Mouse (Mus musculus) liver, embryonic 12.5 days (tissue): Measurements from ENCODE around the gene Ntrk2. TPM values are rescaled to one million over a fixed set of nuclear protein-coding genes. Genes with fewer than 3 reads are reported as not detected.

Source experiments
- ATAC-seq: fragments of 200-750 bp; cut with Nextera tagmentation; 2 replicates; pipeline ENCODE4 v1.8.0; 2017; ENCODE audit warnings: moderate number of reproducible peaks, mild to moderate bottlenecking, moderate library complexity
- H3K27ac ChIP-seq: fragments of 300-500 bp; sonication (generic); 2 replicates; pipeline ENCODE4 v1.5.1; 2016; ENCODE audit warnings: mild to moderate bottlenecking
- H3K27me3 ChIP-seq: fragments of 300-500 bp; sonication (generic); replicated peaks from 2 replicates; pipeline ENCODE4 v1.6.1; 2016; ENCODE audit warnings: mild to moderate bottlenecking, moderate library complexity
- H3K36me3 ChIP-seq: fragments of 300-500 bp; sonication (generic); 2 replicates; pipeline ENCODE4 v1.6.1; 2016; ENCODE audit warnings: mild to moderate bottlenecking, moderate library complexity
- H3K4me1 ChIP-seq: fragments of 300-500 bp; sonication (generic); 2 replicates; pipeline ENCODE4 v1.6.1; 2016
- H3K4me2 ChIP-seq: fragments of 300-500 bp; sonication (generic); 2 replicates; pipeline ENCODE4 v1.6.1; 2016; ENCODE audit warnings: mild to moderate bottlenecking, moderate library complexity
- H3K4me3 ChIP-seq: fragments of 300-500 bp; sonication (generic); 2 replicates; pipeline ENCODE4 v1.5.1; 2016; ENCODE audit warnings: mild to moderate bottlenecking, moderate library complexity
- H3K9ac ChIP-seq: fragments of 300-500 bp; sonication (generic); 2 replicates; pipeline ENCODE4 v1.6.1; 2016; ENCODE audit warnings: mild to moderate bottlenecking, moderate library complexity
- H3K9me3 ChIP-seq: fragments of 300-500 bp; sonication (generic); replicated peaks from 2 replicates; pipeline ENCODE4 v1.6.1; 2016; ENCODE audit warnings: mild to moderate bottlenecking, moderate library complexity
- WGBS: fragments of 180-500 bp; shearing (Covaris S2); methylation state at CpG from one replicate; pipeline ENCODE4 v1.1.7; 2016; ENCODE audit not compliant: insufficient replicate concordance; 5-methylcytosine and 5-hydroxymethylcytosine counted together
- polyA plus RNA-seq: library from polyadenylated mRNA; unstranded; fragments of >200 nt; fragmentation: Nextera tagmentation; extraction: Ambion mirVana; gene quantifications from 2 replicates; pipeline ENCODE4 v1.2.1, GENCODE M21; 2016

The Ntrk2 gene
- polyA plus RNA-seq, 1 experiment from 2014 or later: 0.20 TPM

DNA sequence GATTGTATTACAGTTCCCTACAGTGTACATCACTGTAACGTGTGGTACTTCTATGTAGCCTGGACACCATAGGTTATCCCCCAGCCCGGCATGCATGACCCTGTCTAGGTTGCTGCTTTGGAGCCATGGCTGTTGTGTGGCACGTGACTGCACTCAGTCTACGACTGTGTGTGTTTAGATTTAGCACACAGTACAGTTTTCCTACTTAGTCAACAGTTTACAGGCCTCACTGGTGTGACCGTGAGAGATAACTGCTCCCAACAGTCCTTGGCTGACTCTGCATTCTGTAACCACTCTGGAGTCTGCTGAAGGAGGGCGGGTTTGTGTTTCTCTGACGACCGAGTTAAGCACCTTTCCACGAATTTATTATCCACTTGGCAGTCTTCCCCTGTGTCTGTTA is 370.1 kb downstream of the Ntrk2 start:
- no peak overlapping the region for H3K27ac ChIP-seq
- H3K4me3 ChIP-seq: no peak overlapping the region
- no peaks in the 10 kb centered on the region for H3K4me1 ChIP-seq
- no peak overlapping the region for H3K4me2 ChIP-seq
- 52% methylated on average over 9 of the region's 9 CpGs for WGBS
- no peak overlapping the region for H3K9ac ChIP-seq
- ATAC-seq: no peak
- no peaks in the 10 kb centered on the region for H3K27me3 ChIP-seq
- no peaks in the 10 kb centered on the region for H3K9me3 ChIP-seq
- no peaks in the 10 kb centered on the region for H3K36me3 ChIP-seq

DNA sequence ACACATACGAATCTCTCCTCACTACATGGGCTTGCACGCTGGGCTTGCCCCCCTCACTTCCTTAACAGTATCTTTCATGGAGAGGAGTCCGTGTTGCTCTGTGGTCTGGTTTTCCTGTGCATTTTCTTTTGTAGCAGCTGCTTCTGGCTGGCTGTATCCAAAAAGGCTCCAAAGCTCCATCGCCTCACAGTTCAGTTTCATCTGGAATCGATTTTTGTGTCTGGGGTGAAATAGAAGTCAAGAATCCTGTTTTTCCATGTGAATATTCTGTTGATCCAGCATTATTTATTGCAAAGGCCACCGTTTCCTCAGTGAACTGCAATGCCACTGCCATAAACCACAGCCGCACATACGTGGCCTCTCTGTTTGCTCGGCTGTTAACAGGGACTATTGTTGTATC is 370.6 kb downstream of the Ntrk2 start:
- no peak overlapping the region for H3K9ac ChIP-seq
- 57% methylated on average over 9 of the region's 9 CpGs for WGBS
- ATAC-seq: no peak

DNA sequence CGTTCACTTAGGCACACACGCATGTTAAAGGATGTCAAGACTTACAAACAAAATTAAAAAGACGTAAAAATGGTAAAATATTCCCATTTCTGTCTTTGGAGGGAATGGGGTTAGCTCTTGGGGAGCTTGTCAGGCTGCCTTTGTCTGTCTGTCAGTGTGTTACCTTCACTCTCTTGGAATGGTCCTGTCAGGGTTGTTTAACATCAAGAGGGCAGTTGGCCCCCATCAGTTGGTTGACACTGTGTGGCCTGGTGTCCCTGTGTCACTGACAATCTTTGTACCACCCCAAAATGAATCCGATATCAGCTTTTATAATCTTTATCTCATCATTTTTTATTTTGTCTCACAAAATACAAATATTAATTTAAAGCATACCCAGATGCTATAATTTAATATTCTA is 373.6 kb downstream of the Ntrk2 start:
- H3K4me3 ChIP-seq: no peak overlapping the region
- no peak overlapping the region for H3K27ac ChIP-seq
- no peaks in the 10 kb centered on the region for H3K9me3 ChIP-seq
- no peak overlapping the region for H3K9ac ChIP-seq
- no peak for ATAC-seq
- 73% methylated on average over 4 of the region's 4 CpGs for WGBS
- H3K4me2 ChIP-seq: no peak overlapping the region
- H3K36me3 ChIP-seq: no peaks in the 10 kb centered on the region
- no peaks in the 10 kb centered on the region for H3K4me1 ChIP-seq
- H3K27me3 ChIP-seq: no peaks in the 10 kb centered on the region

More for the DNA sequence above, 370.6 kb downstream of the Ntrk2 start:
- H3K36me3 ChIP-seq: no peaks in the 10 kb centered on the region
- no peaks in the 10 kb centered on the region for H3K9me3 ChIP-seq
- no peaks in the 10 kb centered on the region for H3K4me1 ChIP-seq
- H3K4me3 ChIP-seq: no peak overlapping the region
- H3K4me2 ChIP-seq: no peak overlapping the region
- H3K27me3 ChIP-seq: no peaks in the 10 kb centered on the region
- H3K27ac ChIP-seq: no peak overlapping the region

DNA sequence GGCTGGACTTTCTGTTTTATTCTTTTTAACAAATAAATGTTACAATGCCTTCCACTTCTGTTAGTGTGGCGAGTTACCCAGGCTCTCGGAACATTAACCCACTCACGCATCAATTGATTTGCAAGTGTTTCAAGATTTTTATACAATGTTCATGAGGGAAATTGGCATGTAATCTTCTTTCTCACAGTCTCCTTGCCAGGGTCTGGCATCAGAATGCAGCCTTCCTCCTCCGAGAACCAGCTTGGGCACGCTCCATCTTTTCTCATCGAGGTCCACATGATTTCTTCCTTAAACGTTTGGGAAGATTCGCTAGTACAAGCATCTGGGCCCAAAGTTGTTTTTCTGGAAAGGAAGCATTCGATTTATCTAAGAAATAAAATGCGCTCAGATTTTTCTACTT is 374.4 kb downstream of the Ntrk2 start:
- H3K27me3 ChIP-seq: no peaks in the 10 kb centered on the region
- H3K9me3 ChIP-seq: no peaks in the 10 kb centered on the region
- WGBS: 78% methylated on average over 10 of the region's 10 CpGs
- H3K4me2 ChIP-seq: no peak overlapping the region
- H3K4me3 ChIP-seq: no peak overlapping the region
- no peaks in the 10 kb centered on the region for H3K4me1 ChIP-seq
- ATAC-seq: no peak
- H3K36me3 ChIP-seq: no peaks in the 10 kb centered on the region
- no peak overlapping the region for H3K27ac ChIP-seq
- no peak overlapping the region for H3K9ac ChIP-seq

DNA sequence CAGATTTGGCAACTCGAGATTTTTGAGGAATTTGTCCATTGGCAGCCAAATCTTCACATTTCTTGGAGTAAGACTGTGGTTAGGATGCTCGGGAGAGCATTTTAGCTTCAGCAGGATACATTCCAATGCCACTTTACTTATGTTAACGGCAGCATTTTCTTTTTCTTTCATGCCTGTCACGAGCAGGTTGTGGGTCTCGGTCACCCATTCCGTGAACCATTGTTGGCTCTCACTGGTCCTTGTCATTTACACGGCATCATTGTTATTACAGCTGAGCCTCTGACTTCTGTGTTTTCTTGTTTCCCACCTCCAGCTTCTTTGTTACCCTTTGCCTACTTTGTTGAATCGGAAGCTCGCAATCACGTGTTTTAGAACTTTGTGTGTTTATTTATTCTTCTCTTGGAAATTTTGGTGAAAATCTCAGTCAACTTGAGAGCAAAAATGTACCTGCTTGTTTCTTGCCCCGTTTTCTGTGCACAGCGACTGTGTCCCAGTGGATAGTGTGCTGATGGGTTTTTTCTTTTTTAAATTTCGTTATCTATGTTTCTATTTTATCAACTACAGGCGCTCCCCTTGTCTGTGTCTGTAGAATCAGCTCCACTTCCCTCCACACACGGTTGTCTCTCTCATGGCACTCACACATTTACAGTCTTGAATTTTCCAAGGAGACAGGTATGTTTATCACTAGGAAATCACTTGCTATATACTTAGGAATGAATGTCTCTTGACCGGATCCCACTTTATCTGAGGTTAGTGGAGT is 375.0 kb downstream of the Ntrk2 start:
- no peak overlapping the region for H3K4me2 ChIP-seq
- no peak for ATAC-seq
- WGBS: 67% methylated on average over 16 of the region's 16 CpGs
- no peak overlapping the region for H3K9ac ChIP-seq
- no peak overlapping the region for H3K27ac ChIP-seq
- no peaks in the 10 kb centered on the region for H3K36me3 ChIP-seq
- no peaks in the 10 kb centered on the region for H3K9me3 ChIP-seq
- no peaks in the 10 kb centered on the region for H3K27me3 ChIP-seq
- H3K4me1 ChIP-seq: no peaks in the 10 kb centered on the region
- no peak overlapping the region for H3K4me3 ChIP-seq

DNA sequence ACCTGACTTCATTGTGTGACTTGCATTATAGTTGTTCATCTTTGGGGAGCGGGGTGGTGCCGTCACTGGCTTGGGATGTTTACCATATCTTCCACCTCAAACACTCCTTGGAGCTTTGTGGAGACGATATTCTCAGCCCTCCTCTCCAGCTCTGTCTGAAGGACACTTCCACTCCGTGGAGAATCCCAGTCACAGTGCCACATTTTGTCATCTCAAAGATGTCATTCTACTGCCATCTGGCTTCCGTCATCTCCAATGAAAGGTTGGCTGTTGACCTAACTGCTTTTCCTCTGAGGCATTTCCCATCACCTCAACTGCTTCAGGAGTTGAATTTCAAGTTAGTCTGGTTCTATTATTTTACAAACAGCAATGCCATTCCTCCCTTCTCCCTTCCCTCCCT is 376.3 kb downstream of the Ntrk2 start:
- no peak for ATAC-seq
- H3K4me3 ChIP-seq: no peak overlapping the region

More for the DNA sequence above, 376.3 kb downstream of the Ntrk2 start:
- no peak overlapping the region for H3K27ac ChIP-seq
- no peak overlapping the region for H3K4me2 ChIP-seq
- H3K9ac ChIP-seq: no peak overlapping the region
- H3K4me1 ChIP-seq: no peaks in the 10 kb centered on the region
- H3K9me3 ChIP-seq: no peaks in the 10 kb centered on the region
- 52% methylated on average over 5 of the region's 5 CpGs for WGBS
- no peaks in the 10 kb centered on the region for H3K27me3 ChIP-seq
- no peaks in the 10 kb centered on the region for H3K36me3 ChIP-seq

Other genes starting within 250 kb of the Ntrk2 start
- gene Slc28a3, start 195.7 kb upstream of the Ntrk2 start, polyA plus RNA-seq: not detected in 2 replicates